Mouse (Mus musculus) liver, embryonic 14.5 days (tissue): ENCODE results near the gene Elovl4.

Experiments used
- CTCF ChIP-seq: IDR thresholded peaks from 2 replicates; pipeline ENCODE4 v1.5.1; 2016; ENCODE audit warnings: antibody characterized with exemption, low read depth, control low read depth
- EP300 ChIP-seq: IDR thresholded peaks from 2 replicates; pipeline ENCODE4 v1.6.1; 2016; ENCODE audit warnings: antibody characterized with exemption, low read depth

DNA sequence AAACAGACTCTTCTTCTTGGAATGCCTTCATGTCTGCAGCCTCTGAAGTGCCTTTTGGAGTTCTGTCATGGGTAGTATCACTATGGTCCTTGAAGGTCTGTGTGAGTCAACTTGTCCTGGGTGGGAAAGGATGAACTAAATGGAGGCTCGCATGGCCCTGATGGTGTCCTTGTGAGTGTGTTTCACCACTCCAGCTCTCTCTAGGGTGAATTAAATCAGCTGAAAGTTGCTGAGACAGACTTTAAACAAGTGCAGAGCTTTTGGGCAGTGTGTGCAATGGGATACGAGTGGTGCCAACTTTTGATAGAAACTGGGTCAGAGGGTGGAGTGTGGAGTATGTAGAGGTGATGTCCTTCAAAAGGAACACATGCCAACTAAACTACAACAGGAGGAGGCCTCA lies 14.9 kb upstream of the Elovl4 start:
- no peak for TF ChIP-seq EP300
- no peak for TF ChIP-seq CTCF
